In genomic region chr8:125996980-125997379, GRCm38 (mm10) we compare ENCODE assay signal across 7 mouse cellular contexts. TPM values are rescaled to one million over a fixed set of nuclear protein-coding genes. Genes with fewer than 3 reads are reported as not detected.
DNase-seq lines count a peak whose midpoint lies in the region; ATAC-seq and TF ChIP-seq lines count a peak whose summit lies in the region.

No protein-coding gene starts in this region.

- peaks cover 22% of the 10 kb centered on the region for H3K4me1 ChIP-seq in forebrain, postnatal 0 days (ENCODE audit: insufficient read depth)
- H3K4me1 ChIP-seq in limb, embryonic 10.5 days = peaks cover 24% of the 10 kb centered on the region

- TF ChIP-seq CTCF in forebrain, postnatal 0 days (IDR thresholded peaks at IDR 0.05; ENCODE audit: low read depth) = no peak

- peak overlapping the region; percentile 84; the same call in 1 of the 2 replicates for H3K9ac ChIP-seq in forebrain, postnatal 0 days

- WGBS in forebrain, postnatal 0 days = 25% methylated on average over 6 of the region's 6 CpGs
- WGBS in limb, embryonic 10.5 days = 38% methylated on average over 6 of the region's 6 CpGs

- H3K4me2 ChIP-seq in forebrain, postnatal 0 days (ENCODE audit: low read depth) = peak overlapping the region; percentile 82

- no peaks in the 10 kb centered on the region; the same call in 1 of the 2 replicates for H3K27me3 ChIP-seq in forebrain, postnatal 0 days (ENCODE audit: insufficient read depth, low read length)
- peaks cover 65% of the 10 kb centered on the region for H3K27me3 ChIP-seq in limb, embryonic 10.5 days (ENCODE audit: low read depth, poor library complexity, severe bottlenecking)

- intact Hi-C loops in gastrocnemius, postnatal 36 days (cut with DNase I) = no loop called here
- intact Hi-C loops in heart, postnatal 36 days (cut with DNase I) = no loop called here

- H3K4me3 ChIP-seq in forebrain, postnatal 0 days (ENCODE audit: low read depth, low read length) = peak overlapping the region; percentile 64
- no peak overlapping the region for H3K4me3 ChIP-seq in limb, embryonic 10.5 days

- H3K9me3 ChIP-seq in forebrain, postnatal 0 days (ENCODE audit: low read length) = no peaks in the 10 kb centered on the region
- no peaks in the 10 kb centered on the region for H3K9me3 ChIP-seq in limb, embryonic 10.5 days (replicated peaks)

- no peak for ATAC-seq in forebrain, postnatal 0 days

- DNase-seq in urinary bladder, postnatal 14 days (ENCODE audit: low spot score) = peak; percentile 51
- no peak for DNase-seq in urinary bladder, postnatal 25 days (ENCODE audit: low spot score)
- DNase-seq in forebrain, postnatal 0 days = no peak
- DNase-seq in limb, embryonic 10.5 days (ENCODE audit: low spot score) = peak; percentile 20
- DNase-seq in gastrocnemius, postnatal 36 days = no peak
- DNase-seq in heart, postnatal 36 days = no peak
- DNase-seq in ovary, postnatal 10 days (ENCODE audit: low spot score) = no peak

- H3K36me3 ChIP-seq in forebrain, postnatal 0 days (ENCODE audit: insufficient read depth) = no peaks in the 10 kb centered on the region
- no peaks in the 10 kb centered on the region for H3K36me3 ChIP-seq in limb, embryonic 10.5 days

- H3K27ac ChIP-seq in forebrain, postnatal 0 days (ENCODE audit: low read depth, low read length) = no peak overlapping the region
- H3K27ac ChIP-seq in limb, embryonic 10.5 days = no peak overlapping the region

RNA-seq across cellular contexts. Expression of gene Kcnk1, which starts 2.0 kb away (rescaled TPM):
- total RNA-seq in forebrain, postnatal 0 days (2014; rRNA removed) = 43.6 and 43.9 TPM in 2 replicates
- polyA plus RNA-seq in forebrain, postnatal 0 days (2015; fragmentation: Nextera tagmentation; extraction: Ambion mirVana) = 32.3 and 38.8 TPM in 2 replicates
- polyA plus RNA-seq in limb, embryonic 10.5 days (2016; fragmentation: Nextera tagmentation; extraction: Ambion mirVana) = 9.2 and 10.1 TPM in 2 replicates
- total RNA-seq in gastrocnemius, postnatal 36 days (2021) = under 1 TPM; 0.46 to 0.69 TPM
- under 1 TPM in 1 of 2 experiments, not detected in 1; 0.31 TPM for total RNA-seq in heart, postnatal 36 days (2021)

Comparison
In these comparisons a context has a peak if more than half of its experiments do, and no peak if none do; other contexts are left out.
1. DNase-seq: peak in urinary bladder, postnatal 14 days (single experiment) and limb, embryonic 10.5 days (single experiment); none in urinary bladder, postnatal 25 days (single experiment), forebrain, postnatal 0 days (single experiment), gastrocnemius, postnatal 36 days (0 of 2), heart, postnatal 36 days (0 of 2) and ovary, postnatal 10 days (single experiment).
2. RNA of gene Kcnk1, which starts 2.0 kb away (total RNA-seq): 43.6 to 43.9 TPM in forebrain, postnatal 0 days; 0.46 to 0.69 TPM in gastrocnemius, postnatal 36 days and 0.31 TPM in heart, postnatal 36 days; every median in the first group is over 10 times any median in the second.